Mouse (Mus musculus) T-helper 2 cell (primary cell): Measurements from ENCODE around the gene Hip1.

Source experiments
- in situ Hi-C: fragments of 300-600 bp; cut with MboI, MseI; formaldehyde crosslinking; loops from one replicate; pipeline ENCODE4 v1.15.1; 2025; ENCODE audit warnings: high pct_unique_total_duplicates

The Hip1 gene

DNA sequence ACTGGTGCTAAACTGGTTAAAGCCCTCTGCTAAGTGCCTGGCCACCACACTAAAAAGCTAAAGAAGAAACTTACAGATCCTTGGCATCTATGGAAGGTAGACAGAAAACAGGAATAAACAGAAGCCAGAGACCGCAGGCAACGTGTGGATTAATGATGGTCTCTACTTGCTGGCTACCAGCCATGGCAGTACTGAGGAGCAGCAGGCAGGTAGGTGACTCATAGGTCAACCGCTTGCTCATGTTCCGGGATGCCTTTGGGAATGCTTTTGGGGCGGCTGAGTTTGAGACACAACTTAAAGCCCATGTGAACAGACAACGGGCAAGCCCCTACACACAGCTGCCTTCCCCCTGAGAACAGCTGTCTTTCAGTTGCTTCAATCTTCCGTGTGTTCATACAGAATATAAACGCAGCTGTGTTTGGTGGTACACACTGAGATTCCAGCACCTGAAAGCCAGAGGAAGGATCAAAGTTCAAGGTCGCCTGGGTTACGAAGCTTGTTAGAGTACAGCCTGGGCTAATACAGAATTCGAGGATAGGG, 13.5 kb downstream of the Hip1 start:
- in situ Hi-C loops, result no loop called here

DNA sequence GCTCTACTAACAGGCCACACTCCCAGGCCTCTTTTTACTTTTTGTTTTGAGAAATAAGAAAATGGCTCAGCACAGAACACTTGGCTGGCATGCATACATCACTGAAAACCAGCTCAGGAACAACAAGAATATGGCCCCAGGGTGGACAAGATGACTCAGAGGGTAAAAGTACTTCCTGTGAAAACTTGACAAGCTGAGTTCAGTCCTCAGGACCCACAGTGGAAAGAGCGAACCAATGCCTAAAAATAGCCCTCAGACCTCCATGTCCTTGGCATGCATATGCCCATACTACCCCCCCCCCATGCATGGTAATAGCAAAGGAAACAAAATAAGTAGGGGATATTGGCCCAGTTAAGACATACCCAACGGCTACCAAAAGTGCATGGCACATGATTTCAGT, 15.0 kb downstream of the Hip1 start:
- in situ Hi-C loops, result no loop called here

DNA sequence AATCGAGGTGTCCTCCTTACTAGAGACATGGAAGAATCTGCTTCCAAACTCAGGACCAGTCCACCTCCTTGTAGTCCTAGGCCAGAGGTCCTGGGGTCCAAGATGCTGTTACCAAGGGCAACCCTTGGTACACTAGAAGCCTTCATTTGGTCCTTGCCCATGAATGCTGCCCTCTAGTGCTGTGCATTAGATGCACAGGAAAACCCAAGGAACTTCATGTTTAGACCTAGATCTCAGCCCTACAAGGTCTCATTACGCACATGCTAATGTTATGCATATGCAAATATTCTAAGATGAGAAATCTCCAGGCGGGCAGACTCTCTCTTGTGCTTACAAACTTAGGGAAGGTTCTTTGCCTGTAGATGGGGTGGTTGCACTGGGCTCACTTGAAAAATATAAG, 15.6 kb downstream of the Hip1 start:
- in situ Hi-C loops, result no loop called here

DNA sequence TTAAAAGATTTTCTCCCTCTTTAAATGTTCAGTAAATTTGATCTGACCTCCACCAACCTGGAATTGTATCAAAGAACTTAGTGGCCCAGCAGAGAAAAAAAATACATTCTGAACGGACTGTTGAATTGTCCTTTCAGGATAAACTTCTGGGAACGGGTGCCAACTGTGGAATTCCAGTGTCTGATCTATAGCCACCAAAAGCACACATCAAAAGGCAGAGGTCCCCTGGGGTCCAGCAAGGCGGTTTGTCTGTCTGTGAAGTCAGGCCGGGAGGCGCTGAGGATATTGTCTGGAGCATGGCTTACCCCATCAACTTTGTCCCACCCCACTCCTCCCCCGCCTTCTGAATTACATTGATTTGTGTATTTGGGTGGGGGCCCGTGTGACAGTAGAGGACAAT, 16.9 kb downstream of the Hip1 start:
- in situ Hi-C loops, result no loop called here

DNA sequence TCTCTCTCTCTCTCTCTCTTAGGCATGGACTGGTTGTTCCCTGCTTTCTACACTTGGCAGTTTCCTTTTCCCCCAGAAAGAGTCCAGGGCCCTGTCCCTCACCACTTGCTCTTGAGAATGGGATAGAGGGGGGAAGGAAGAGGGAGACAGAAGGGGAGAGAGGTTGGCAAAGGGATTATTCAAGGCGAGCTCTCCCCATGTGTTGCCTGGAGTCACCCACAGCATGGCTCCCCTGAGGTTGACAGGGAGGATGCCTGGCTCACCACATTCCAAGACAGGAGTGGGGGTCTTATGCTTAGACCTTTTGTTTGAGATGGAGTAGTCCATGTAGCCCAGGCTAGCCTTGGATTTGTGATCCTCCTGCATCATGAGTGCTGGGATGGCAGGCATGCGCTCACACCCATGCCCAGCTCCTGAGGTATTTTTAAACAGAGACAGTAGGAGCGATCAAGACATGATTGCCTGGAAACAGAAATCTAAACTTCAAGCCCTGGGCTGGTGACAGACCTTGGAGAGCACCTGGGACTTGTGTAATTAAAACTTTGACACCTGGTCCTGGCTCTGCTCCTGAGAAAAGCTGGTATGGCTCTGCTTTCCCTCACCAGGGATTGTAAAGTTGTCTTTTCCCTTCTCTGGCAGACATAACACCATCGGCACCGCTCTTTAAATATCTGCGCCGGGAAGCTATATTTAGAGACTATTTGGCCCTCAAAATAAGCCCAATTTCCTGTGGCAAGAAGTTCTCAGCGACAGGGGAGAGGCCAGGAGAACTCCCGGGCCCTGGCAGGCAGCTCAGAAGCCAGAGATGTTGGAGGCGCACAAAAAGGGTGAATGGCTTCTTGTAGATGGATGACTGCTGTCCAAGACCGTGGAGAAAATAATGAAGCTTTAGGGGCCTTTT, 20.0 kb downstream of the Hip1 start:
- in situ Hi-C loops, result no loop called here

DNA sequence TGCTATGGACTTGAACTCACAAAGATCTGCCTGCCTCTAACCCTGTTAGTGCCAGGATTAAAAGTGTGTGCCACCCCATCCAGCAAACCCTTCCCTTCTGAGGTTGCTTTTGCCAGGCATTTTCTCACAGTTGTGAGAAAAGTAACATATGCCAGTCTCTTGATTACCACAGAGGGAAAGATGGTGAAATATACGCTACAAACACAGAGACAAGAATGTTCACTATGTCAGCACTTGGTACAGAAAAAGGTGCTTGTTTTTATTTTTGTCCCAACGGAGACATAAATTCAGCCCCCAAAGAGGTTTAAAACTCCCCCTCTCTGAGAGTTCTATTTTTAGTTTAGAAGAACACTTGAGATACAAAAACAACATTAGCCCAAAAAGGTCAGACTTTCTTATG, 20.8 kb downstream of the Hip1 start:
- in situ Hi-C loops, result no loop called here

DNA sequence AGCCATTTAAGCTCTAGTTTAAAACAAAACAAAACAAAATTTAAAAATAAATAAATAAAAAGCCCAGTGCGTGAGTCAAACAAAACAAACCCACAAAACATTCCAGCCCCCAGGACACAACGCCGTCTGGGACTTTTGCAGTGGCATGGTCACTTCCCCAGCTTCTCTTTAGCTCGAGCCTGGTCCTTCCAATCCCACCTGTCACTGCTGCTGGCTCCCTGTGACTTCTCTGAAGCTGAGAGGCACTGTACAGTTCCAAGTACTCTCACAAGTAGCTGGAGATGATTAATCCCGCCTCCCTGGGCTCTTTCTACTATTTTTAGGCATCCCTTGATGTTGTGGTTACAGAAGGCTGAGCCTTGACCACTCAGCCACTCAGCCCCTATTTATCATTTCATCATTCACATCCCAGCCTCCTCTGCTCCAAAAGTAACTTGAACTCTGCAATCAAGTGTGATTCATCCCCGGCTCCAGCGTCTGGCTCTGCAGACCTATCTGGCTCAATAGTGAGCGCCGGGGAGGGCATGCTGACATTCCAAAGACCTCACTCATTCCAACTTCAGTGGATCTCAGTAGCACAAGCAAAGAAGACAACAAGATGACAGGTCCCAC, 22.7 kb downstream of the Hip1 start:
- in situ Hi-C loops, result no loop called here

DNA sequence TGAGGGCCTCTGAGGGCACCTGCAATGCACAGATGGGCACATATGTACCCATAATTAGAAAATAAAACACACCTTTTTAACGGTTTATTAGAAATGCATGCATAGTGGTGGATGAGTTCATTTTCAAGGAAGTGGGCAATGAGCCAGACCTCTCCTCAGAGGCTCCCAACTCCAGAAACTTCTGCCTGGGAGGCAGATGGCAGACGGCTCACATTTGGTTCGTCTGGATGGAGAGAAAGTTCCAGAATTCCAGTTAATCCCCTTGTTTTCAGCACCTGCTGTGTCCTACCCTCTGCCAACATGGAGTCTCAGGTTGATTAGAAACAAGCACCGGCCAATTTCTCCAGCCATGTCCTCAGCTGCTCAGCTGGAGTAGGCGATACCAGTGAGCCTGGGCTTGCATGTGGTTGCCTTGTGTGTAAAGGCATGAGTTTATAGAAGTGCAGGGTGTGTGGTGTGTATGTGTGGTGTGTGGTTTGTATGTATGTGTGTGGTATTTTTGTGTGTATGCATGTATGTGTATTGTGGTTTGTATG, 27.5 kb downstream of the Hip1 start:
- in situ Hi-C loops, result no loop called here

DNA sequence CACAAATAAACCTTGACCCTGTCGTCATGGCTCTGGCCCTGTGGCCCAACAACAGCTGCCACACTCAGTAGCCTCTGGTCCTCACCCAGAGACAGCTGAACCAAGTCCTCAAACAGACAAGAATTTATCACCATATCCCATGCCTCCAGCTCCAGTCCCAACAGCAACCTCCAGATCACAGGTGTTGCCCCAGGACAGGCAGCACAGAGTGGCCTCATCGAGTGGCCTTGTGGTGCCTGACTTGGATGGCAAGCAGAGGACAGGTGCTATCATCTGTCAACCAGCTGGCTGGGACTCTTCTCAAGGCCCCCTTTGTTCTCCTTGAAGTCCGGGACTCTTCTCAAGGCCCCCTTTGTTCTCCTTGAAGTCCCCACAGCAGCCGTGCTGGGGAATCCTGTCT, 31.8 kb downstream of the Hip1 start:
- in situ Hi-C loops, result no loop called here

DNA sequence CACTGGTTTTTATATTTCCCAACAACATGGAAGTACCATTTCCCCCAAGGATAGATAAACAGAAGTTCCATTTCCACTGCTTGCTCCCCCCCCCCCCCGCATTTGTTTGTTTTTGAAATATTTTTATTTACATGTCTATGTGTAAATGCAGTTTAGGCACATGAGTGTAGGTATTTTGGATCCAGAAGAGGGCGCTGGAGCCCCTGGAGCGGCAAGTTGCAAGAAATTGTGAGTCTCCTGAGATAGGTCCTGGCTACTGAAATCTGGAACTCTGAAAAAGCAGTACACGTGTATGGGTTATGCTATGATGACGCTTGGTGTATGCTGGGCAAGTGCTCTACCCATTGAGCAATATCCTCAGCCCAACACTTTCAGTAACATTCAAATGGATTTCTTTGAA, 33.8 kb downstream of the Hip1 start:
- in situ Hi-C loops, result no loop called here

DNA sequence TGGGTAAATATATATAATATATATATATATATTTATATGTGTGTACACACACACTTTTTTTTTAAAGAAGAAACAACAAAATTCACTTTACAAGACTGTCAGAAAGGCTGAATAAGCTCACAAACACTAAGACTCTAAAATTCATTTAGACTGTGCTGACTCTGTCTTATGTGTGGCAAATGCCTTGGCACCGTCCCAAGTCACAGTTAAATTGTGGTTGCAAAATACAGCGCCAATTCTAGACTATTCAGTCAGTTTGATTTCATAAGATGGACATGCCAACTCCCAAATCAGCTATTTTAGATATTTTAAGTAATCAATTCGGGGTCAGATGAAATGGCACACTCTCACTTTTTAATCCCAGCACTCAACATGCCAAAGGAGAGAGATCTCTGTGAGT, 36.6 kb downstream of the Hip1 start:
- in situ Hi-C loops, result no loop called here

DNA sequence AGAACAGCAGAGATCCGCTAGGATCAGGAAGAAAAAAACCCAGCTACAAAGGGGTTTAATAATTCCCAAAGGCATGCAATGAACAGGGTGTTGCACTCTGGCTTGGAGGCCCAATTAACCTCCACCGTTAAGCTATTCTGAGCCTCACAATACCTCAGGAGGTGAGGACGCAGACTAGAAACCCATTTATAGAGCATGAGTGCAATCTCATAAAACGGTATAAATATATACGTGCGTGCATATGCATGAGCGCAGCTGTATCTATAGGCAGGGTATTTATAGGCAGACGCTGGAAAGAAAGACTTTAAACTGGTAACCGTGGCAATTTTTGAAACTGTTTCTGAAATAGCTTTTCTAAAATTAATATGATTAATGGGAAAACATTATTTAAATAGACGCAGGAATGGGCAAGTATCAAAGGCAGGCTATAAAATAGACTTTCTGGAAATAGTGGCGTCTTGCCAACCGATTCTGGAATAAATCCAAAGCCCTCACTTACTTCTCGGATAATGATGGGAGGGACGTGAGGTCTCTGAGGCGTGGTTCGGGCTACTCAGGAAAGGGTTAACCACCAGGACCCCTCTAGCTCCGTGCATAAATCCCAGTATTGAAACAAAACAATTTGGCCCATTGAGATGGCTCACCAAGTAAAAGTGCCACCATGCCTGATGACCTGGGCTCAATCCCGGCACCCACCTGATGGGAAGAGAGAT, 37.2 kb downstream of the Hip1 start:
- in situ Hi-C loops, result no loop called here

DNA sequence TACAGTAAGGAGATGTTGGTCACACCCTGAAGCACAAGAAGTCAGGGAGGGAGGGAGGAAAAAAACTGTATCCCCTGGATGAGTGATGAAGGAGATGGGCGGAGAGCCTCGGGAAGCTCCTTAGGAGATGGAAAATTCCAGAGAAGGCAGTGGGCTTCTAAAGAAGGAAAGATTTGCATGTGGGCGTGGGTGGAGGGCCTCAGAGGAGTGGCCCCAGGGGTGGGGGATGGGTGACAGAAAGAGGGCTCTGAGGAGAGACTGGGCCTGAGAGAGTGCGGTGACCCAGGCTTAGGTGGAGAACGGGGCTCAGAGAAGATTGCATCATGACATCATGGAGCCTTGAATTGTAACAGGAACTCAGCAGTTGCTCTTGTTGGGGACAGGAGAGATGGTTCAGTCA, 39.5 kb downstream of the Hip1 start:
- in situ Hi-C loops, result no loop called here

DNA sequence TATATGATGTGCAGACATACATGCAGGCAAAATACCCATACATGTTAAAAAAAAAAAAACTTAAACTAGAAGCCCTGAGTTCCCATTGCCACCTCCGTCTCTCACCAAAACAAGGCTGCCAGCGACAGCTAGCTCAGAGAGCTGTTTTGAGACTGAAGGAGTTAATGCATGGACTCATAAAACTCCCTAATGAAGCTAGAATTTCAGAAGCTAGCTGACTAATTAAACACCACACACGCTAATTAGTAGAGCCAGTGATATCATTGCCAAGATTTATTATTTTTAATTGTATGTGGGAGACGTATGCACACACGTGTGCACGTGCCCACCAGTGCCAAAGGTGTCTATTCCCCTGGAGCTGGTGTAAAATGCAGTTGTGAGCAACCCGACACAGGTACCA, 42.0 kb downstream of the Hip1 start:
- in situ Hi-C loops, result no loop called here

DNA sequence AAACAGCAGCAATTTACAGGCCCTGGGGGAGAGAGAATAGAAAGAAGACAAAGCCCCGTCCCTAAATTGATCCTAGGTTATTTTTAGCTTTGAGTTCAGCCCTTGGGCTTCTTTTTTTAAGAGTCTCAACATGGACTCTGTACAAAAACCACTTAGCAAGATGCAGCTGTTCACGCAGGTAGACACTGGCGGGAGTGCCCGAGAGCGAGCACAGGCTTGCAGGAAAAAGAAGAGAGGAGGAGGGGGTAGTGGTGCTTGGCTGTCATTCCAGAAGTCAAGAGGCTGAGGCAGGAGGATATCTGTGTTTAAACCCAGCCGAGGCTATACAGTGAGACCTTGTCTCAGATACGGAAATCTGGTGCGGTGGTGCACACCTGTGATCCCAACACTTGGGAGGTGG, 42.9 kb downstream of the Hip1 start:
- in situ Hi-C loops, result no loop called here

DNA sequence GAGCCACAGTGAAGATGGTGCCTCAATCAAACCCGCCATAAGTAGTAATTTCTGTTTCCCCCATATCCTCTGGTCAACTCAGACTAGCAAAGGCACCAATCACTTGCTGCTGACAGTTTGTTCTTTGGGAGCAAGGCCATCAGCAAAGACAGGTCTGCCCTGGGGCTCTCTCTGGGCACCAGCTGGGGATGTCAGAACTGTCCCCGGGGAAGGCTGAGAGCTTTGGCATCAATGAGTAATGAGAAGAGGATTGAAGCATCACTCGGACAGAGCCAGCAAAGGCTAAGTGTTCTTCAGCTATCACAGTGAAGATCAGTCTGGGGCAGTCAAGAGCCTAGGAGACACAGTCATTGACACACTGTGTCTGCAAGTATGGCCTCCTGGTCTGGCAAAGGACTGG, 46.0 kb downstream of the Hip1 start:
- in situ Hi-C loops, result no loop called here

DNA sequence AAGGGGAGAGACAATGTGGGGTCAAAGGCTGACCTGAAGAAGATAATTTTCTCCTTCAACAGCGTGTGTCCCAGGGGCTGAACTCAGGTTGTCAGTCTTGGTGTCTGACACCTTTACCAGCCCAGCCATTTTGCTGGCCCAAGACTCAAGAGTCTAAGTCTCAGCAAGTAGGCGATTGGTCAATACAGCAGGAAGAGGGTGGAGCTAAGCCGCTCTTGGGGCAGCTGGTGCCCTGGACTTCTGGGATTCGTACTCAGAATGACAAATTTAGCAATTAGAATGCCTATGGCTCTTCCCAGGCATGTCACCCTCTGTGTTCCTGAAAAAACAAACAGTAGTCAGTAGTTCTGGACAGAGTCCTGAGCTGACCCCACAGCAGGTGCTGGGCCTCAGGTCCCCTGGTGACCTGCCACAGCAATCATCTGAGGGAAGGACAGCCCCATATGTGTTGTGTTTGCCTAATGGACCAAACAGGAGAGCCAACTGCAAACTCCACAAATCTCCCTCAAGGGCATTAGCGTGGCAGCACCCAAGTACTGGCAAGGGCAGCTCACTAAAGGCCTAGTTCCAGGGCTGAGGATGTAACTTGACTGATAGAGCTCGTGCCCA, 47.5 kb downstream of the Hip1 start:
- in situ Hi-C loops, result no loop called here

DNA sequence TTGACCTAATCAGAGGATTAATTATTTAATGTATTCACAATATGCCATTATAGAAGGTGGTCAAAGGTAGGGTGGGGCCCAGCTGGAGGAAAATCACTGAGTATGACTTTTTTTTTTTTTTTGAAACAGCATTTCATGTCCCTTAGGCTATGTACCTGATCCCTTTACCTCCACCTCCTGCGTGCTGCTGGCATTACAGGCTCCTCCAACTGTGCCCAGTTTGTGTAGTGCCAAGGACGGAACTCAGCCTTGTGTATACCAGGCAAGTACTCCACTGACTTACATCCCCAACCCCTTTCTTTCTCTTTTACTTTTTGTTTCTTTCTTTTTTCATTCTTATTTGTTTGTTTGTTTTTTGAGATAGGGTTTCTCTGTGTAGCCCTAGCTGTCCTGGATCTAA, 48.4 kb downstream of the Hip1 start:
- in situ Hi-C loops, result no loop called here

DNA sequence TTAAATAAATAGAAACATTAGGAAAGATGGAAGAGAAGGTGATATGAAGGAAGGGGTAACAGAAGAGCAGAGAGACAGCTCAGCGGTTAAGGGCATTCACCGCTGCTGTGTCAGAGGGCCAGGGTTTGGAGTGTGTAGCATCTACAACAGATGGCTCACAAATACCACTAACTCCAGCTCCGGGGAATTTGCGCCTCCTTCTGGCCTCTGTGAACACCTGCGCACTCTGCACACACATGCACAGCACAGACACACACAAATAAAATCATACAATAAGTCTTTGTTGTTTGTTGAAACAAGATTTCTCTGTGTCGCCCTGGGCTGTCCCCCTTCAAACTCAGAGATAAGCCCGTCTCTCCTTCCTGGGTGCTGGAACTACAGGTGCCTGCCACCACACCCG, 49.4 kb downstream of the Hip1 start:
- in situ Hi-C loops, result no loop called here

DNA sequence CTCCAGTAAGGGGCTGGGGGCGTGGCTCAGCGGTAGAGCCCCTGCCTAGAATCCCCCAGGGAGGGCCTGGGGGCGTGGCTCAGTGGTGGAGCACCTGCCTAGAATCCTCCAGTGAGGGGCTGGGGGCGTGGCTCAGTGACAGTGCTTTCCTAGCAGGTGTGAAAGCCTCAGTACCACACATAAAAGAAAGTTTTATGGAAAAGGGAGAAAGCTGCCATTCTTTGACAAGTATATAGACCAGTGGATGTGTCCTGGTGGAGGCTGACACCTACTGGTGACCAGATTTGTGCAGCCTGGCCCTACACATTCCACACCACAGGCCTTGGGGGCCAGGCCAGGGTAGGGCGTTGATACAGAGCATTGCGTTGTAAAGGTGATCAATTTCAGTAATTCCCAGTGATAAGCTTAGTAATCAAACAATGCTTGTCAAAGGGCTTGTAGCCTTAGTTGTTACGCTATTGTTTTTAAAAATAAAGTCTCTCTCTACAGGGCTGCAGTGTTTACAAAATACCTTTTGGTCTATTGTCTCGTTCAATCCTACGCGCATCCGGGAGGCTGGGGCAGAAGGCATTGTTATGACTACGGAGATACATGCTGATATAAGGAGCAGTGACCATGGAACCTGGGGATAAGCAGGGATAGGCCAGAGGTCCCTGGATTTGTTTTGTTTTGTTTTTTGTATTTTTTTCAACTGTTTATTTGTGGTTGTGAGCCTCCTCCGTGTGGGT, 50.6 kb downstream of the Hip1 start:
- in situ Hi-C loops, result no loop called here

DNA sequence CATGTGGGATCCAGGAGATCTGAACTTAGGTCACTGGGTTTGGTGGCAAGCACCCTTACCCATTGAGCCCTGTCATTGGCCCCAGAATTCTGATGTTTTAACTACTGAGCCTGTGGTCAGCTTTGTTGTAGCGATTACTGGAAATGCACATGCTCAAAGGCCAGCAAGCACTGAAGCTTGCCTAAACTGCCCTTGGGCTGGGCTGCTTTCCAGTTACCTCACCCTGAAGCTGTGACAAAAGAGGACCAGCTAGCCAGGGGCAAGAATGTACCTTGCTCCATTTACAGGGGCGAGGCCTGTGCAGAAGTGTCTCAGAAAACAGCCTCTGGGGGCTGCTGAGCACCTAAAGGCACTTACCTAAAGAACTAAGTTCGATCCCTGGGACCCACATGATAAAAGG, 51.8 kb downstream of the Hip1 start:
- in situ Hi-C loops, result no loop called here
